Comparison of ENCODE assay signal across 10 mouse cellular contexts in the genomic region with DNA sequence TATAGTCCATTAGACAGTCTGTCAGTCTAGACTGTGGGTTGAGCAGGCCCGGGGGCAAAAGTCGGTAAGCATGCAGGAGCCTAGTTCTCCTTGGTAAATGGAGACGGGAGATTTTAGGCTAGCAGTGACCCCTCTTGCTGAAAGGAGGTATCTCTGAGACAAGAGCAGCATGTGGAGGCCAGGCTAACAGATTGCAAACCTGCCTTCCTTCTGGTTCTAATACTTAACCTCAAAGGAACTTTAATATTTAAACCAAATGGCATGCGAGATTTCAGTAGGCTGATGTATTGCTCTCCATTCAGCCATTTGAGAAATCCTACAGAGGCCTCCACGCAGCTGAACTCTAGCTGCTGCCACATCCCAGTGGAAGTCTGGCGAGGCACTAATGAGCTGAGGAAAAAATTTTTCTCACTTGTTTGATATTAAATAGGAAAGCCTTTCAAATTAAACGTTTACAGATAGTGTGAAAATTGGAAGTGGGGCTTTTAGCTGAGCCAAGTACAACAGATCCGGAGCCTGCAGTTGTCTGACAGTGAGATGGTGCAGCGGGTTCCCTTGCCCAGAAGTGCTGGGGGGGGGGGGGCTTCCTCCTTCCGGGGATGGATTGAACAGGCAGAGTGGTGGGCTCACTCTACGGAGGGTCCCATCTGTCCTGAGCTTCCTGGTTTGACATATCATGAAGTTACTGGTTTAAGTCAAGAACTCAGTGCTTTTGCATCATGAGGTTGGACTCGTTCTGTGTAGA.
DNase-seq lines count a peak whose midpoint lies in the region; ATAC-seq and TF ChIP-seq lines count a peak whose summit lies in the region.
"Had no signal": no experiment of that assay in that cellular context is flagged by ENCODE, and none has a peak within 500 bp of the region (broad histone marks: within the 10 kb centered on the region; RNA-seq: fewer than 3 reads in every experiment).

No protein-coding gene starts in this region.

- WGBS in hindbrain, embryonic 11.5 days: 68% methylated on average over 12 of the region's 12 CpGs
- WGBS in hindbrain, embryonic 13.5 days: 67% methylated on average over 12 of the region's 12 CpGs
- WGBS in lung, postnatal 0 days: 41% methylated on average over 12 of the region's 12 CpGs
- WGBS in stomach, embryonic 14.5 days: 29% methylated on average over 12 of the region's 12 CpGs
- 65% methylated on average over 12 of the region's 12 CpGs for WGBS in liver, postnatal 0 days (ENCODE audit: insufficient replicate concordance)

- H3K27me3 ChIP-seq in hindbrain, embryonic 11.5 days (ENCODE audit: control insufficient read depth, insufficient read depth, low read length): no peaks in the 10 kb centered on the region
- H3K27me3 ChIP-seq in hindbrain, embryonic 13.5 days: no peaks in the 10 kb centered on the region
- no peaks in the 10 kb centered on the region for H3K27me3 ChIP-seq in lung, postnatal 0 days (replicated peaks; ENCODE audit: insufficient read depth, low read length)
- H3K27me3 ChIP-seq in stomach, embryonic 14.5 days (ENCODE audit: control insufficient read depth, insufficient read depth, low read length): no peaks in the 10 kb centered on the region
- no peaks in the 10 kb centered on the region for H3K27me3 ChIP-seq in liver, postnatal 0 days (ENCODE audit: insufficient read depth, low read length)

- H3K9ac ChIP-seq in hindbrain, embryonic 11.5 days (ENCODE audit: low read depth, low read length): no peak overlapping the region
- H3K9ac ChIP-seq in hindbrain, embryonic 13.5 days: no peak overlapping the region
- H3K9ac ChIP-seq in lung, postnatal 0 days (replicated peaks; ENCODE audit: low read depth): no peak overlapping the region
- no peak overlapping the region for H3K9ac ChIP-seq in stomach, embryonic 14.5 days (replicated peaks; ENCODE audit: low read depth, low read length)
- no peak overlapping the region for H3K9ac ChIP-seq in liver, postnatal 0 days (replicated peaks)

- no peaks in the 10 kb centered on the region for H3K36me3 ChIP-seq in hindbrain, embryonic 11.5 days (ENCODE audit: control insufficient read depth, insufficient read depth, low read length)
- no peaks in the 10 kb centered on the region for H3K36me3 ChIP-seq in hindbrain, embryonic 13.5 days
- no peaks in the 10 kb centered on the region for H3K36me3 ChIP-seq in lung, postnatal 0 days (ENCODE audit: insufficient read depth, low read length)
- no peaks in the 10 kb centered on the region for H3K36me3 ChIP-seq in stomach, embryonic 14.5 days (ENCODE audit: control insufficient read depth, insufficient read depth, low read length)
- no peaks in the 10 kb centered on the region for H3K36me3 ChIP-seq in liver, postnatal 0 days (replicated peaks; ENCODE audit: insufficient read depth, low read length)

- no peaks in the 10 kb centered on the region for H3K9me3 ChIP-seq in hindbrain, embryonic 11.5 days (ENCODE audit: control insufficient read depth, low read length)
- no peaks in the 10 kb centered on the region for H3K9me3 ChIP-seq in hindbrain, embryonic 13.5 days
- no peaks in the 10 kb centered on the region for H3K9me3 ChIP-seq in lung, postnatal 0 days (ENCODE audit: low read length)
- no peaks in the 10 kb centered on the region for H3K9me3 ChIP-seq in stomach, embryonic 14.5 days (ENCODE audit: control insufficient read depth, low read depth, low read length)
- H3K9me3 ChIP-seq in liver, postnatal 0 days (ENCODE audit: low read length): no peaks in the 10 kb centered on the region

- H3K4me1 ChIP-seq in hindbrain, embryonic 11.5 days (replicated peaks; ENCODE audit: control insufficient read depth, insufficient read depth, low read length): no peaks in the 10 kb centered on the region
- H3K4me1 ChIP-seq in hindbrain, embryonic 13.5 days (replicated peaks): peaks cover 9% of the 10 kb centered on the region; the same call in 1 of the 2 replicates
- no peaks in the 10 kb centered on the region for H3K4me1 ChIP-seq in lung, postnatal 0 days (ENCODE audit: insufficient read depth, low read depth, low read length)
- 0 out of 2 replicates have a peak, but pooled peaks cover 2% of the 10 kb centered on the region for H3K4me1 ChIP-seq in stomach, embryonic 14.5 days (ENCODE audit: control insufficient read depth, insufficient read depth, low read length)
- no peaks in the 10 kb centered on the region for H3K4me1 ChIP-seq in liver, postnatal 0 days (ENCODE audit: insufficient read depth)

- H3K27ac ChIP-seq in hindbrain, embryonic 11.5 days (ENCODE audit: low read depth, low read length): no peak overlapping the region
- H3K27ac ChIP-seq in hindbrain, embryonic 13.5 days: no peak overlapping the region
- no peak overlapping the region for H3K27ac ChIP-seq in lung, postnatal 0 days (ENCODE audit: low read length)
- H3K27ac ChIP-seq in stomach, embryonic 14.5 days (ENCODE audit: low read length): no peak overlapping the region
- no peak overlapping the region for H3K27ac ChIP-seq in liver, postnatal 0 days (ENCODE audit: low read depth)

- no peak overlapping the region for H3K4me3 ChIP-seq in hindbrain, embryonic 11.5 days (ENCODE audit: low read depth, low read length)
- no peak overlapping the region for H3K4me3 ChIP-seq in hindbrain, embryonic 13.5 days
- no peak overlapping the region for H3K4me3 ChIP-seq in lung, postnatal 0 days (ENCODE audit: low read depth, low read length)
- H3K4me3 ChIP-seq in stomach, embryonic 14.5 days (ENCODE audit: low read depth, low read length): no peak overlapping the region
- H3K4me3 ChIP-seq in liver, postnatal 0 days (ENCODE audit: low read depth, low read length): no peak overlapping the region

- H3K4me2 ChIP-seq in hindbrain, embryonic 11.5 days (replicated peaks; ENCODE audit: low read depth, low read length): no peak overlapping the region
- no peak overlapping the region for H3K4me2 ChIP-seq in hindbrain, embryonic 13.5 days
- H3K4me2 ChIP-seq in lung, postnatal 0 days (replicated peaks; ENCODE audit: low read depth, low read length): no peak overlapping the region
- H3K4me2 ChIP-seq in stomach, embryonic 14.5 days (replicated peaks; ENCODE audit: low read depth, low read length): no peak overlapping the region
- H3K4me2 ChIP-seq in liver, postnatal 0 days (ENCODE audit: low read depth, low read length): no peak overlapping the region
- H3K4me2 ChIP-seq: liver, embryonic 11.5 days had no signal

- ATAC-seq in hindbrain, embryonic 11.5 days (ENCODE audit: low FRiP score): 0 out of 2 replicates have a peak, but pooled peaks have one; percentile 25
- ATAC-seq in hindbrain, embryonic 13.5 days (ENCODE audit: low FRiP score): no peak
- ATAC-seq in lung, postnatal 0 days: peak; percentile 26; the same call in 1 of the 2 replicates
- peak; percentile 37; the same call in 1 of the 2 replicates for ATAC-seq in stomach, embryonic 14.5 days (ENCODE audit: insufficient number of reproducible peaks, insufficient read depth, low FRiP score, low read depth)
- no peak for ATAC-seq in liver, postnatal 0 days

- no peak for TF ChIP-seq EP300 in lung, postnatal 0 days (IDR thresholded peaks at IDR 0.05)
- TF ChIP-seq EP300 in liver, postnatal 0 days (IDR thresholded peaks at IDR 0.05; ENCODE audit: low read depth): no peak

- DNase-seq in hindbrain, embryonic 11.5 days (ENCODE audit: low spot score): no peak
- peak; percentile 25 for DNase-seq in lung, postnatal 0 days (ENCODE audit: low spot score)
- no peak for DNase-seq in lung, postnatal 25 days (ENCODE audit: low spot score)
- peak; percentile 24 for DNase-seq in kidney, postnatal 10 days
- no peak for DNase-seq in liver, postnatal 0 days
- DNase-seq in T-cell, adult 2 months (ENCODE audit: low spot score): no peak
- DNase-seq: right cerebral cortex, postnatal 14 days had no signal

- peak; percentile 14; the same call in 1 of the 2 replicates for TF ChIP-seq CTCF in lung, postnatal 0 days (IDR thresholded peaks at IDR 0.05)
- TF ChIP-seq CTCF in liver, postnatal 0 days (IDR thresholded peaks at IDR 0.05; ENCODE audit: low read depth): no peak

Comparison
In these comparisons a context has a peak if more than half of its experiments do, and no peak if none do; other contexts are left out.
1. ATAC-seq: peak in hindbrain, embryonic 11.5 days (single experiment), lung, postnatal 0 days (single experiment) and stomach, embryonic 14.5 days (single experiment); none in hindbrain, embryonic 13.5 days (single experiment) and liver, postnatal 0 days (single experiment).
2. DNase-seq: peak in lung, postnatal 0 days (single experiment) and kidney, postnatal 10 days (single experiment); none in hindbrain, embryonic 11.5 days (single experiment), lung, postnatal 25 days (single experiment), liver, postnatal 0 days (single experiment) and T-cell, adult 2 months (single experiment).